8 mouse cellular contexts compared by ENCODE assay signal in genomic region chr2:37702301-37703172, GRCm38 (mm10). TPM values are rescaled to one million over a fixed set of nuclear protein-coding genes. Genes with fewer than 3 reads are reported as not detected.
DNase-seq lines count a peak whose midpoint lies in the region; ATAC-seq and TF ChIP-seq lines count a peak whose summit lies in the region.

No protein-coding gene starts in this region.

- H3K36me3 ChIP-seq in C2C12 (ENCODE audit: control insufficient read depth, insufficient read depth), result no peaks in the 10 kb centered on the region
- no peaks in the 10 kb centered on the region for H3K36me3 ChIP-seq in kidney, embryonic 14.5 days (ENCODE audit: control insufficient read depth, insufficient read depth, low read length)
- H3K36me3 ChIP-seq in lung, embryonic 16.5 days (ENCODE audit: control insufficient read depth, insufficient read depth, low read length), result no peaks in the 10 kb centered on the region

- H3K4me3 ChIP-seq in C2C12 (ENCODE audit: insufficient read depth, poor library complexity, severe bottlenecking), result peak overlapping the region; percentile 41
- H3K4me3 ChIP-seq in kidney, embryonic 14.5 days (ENCODE audit: low read length), result peak overlapping the region; percentile 91
- H3K4me3 ChIP-seq in lung, embryonic 16.5 days (ENCODE audit: low read length), result peak overlapping the region; percentile 96
- H3K4me3 ChIP-seq in olfactory bulb, adult 2 months (ENCODE audit: insufficient read depth, low read depth, low read length), result peak overlapping the region; percentile 93

- no peaks in the 10 kb centered on the region for H3K79me3 ChIP-seq in C2C12 (ENCODE audit: low read depth)

- TF ChIP-seq CTCF in C2C12 (IDR thresholded peaks at IDR 0.05; ENCODE audit: control insufficient read depth, insufficient read depth, insufficient read length), result no peak
- TF ChIP-seq CTCF in olfactory bulb, adult 2 months (IDR thresholded peaks at IDR 0.05; ENCODE audit: insufficient read depth, low read depth, low read length), result no peak

- H3ac ChIP-seq in C2C12 (ENCODE audit: control insufficient read depth, insufficient read length, low read depth), result peak overlapping the region; percentile 87

- no peaks in the 10 kb centered on the region for H3K79me2 ChIP-seq in C2C12 (ENCODE audit: control insufficient read depth, insufficient read depth)

- no peak for TF ChIP-seq POLR2A in olfactory bulb, adult 2 months (IDR thresholded peaks at IDR 0.05; ENCODE audit: insufficient read depth, low read depth, low read length)

- ATAC-seq in kidney, embryonic 14.5 days (ENCODE audit: low FRiP score, low TSS enrichment), result peak; percentile 63
- peak; percentile 61 for ATAC-seq in lung, embryonic 16.5 days (ENCODE audit: low read depth)

- under 1% methylated on average over 66 of the region's 70 CpGs for WGBS in kidney, embryonic 14.5 days
- under 1% methylated on average over 65 of the region's 70 CpGs for WGBS in lung, embryonic 16.5 days
- 5% methylated on average over 70 of the region's 70 CpGs for WGBS in olfactory bulb, adult 2 months

- H3K9me3 ChIP-seq in kidney, embryonic 14.5 days (ENCODE audit: control insufficient read depth, low read length), result no peaks in the 10 kb centered on the region
- no peaks in the 10 kb centered on the region for H3K9me3 ChIP-seq in lung, embryonic 16.5 days (ENCODE audit: control insufficient read depth, low read length)

- peaks cover 9% of the 10 kb centered on the region; the same call in 1 of the 2 replicates for H3K4me1 ChIP-seq in kidney, embryonic 14.5 days (ENCODE audit: control insufficient read depth, insufficient read depth, low read length)
- H3K4me1 ChIP-seq in lung, embryonic 16.5 days (replicated peaks; ENCODE audit: control insufficient read depth, insufficient read depth, low read length), result peaks cover 7% of the 10 kb centered on the region
- 0 out of 2 replicates have a peak, but pooled peaks cover 2% of the 10 kb centered on the region for H3K4me1 ChIP-seq in olfactory bulb, adult 2 months (ENCODE audit: control insufficient read depth, insufficient read depth, low read length)

- peaks cover 18% of the 10 kb centered on the region for H3K27me3 ChIP-seq in C2C12 (ENCODE audit: control insufficient read depth, insufficient read depth, insufficient read length)
- H3K27me3 ChIP-seq in kidney, embryonic 14.5 days (ENCODE audit: control insufficient read depth, insufficient read depth, low read length), result 0 out of 2 replicates have a peak, but pooled peaks cover 6% of the 10 kb centered on the region
- peaks cover 3% of the 10 kb centered on the region; the same call in 1 of the 2 replicates for H3K27me3 ChIP-seq in lung, embryonic 16.5 days (ENCODE audit: control insufficient read depth, insufficient read depth, low read depth, low read length)

- DNase-seq in adrenal gland, adult (ENCODE audit: inconsistent age in 2 of 2, low spot score in 1 of 2), result peak; percentile 38 to 84
- peak; percentile 72 for DNase-seq in embryo, embryonic 9.5 days (ENCODE audit: extremely low spot score)
- DNase-seq in heart, adult 11 months, result peak; percentile 94
- peak; percentile 17 for DNase-seq in urinary bladder, postnatal 25 days (ENCODE audit: low spot score)

- peak overlapping the region; percentile 89 for H3K9ac ChIP-seq in kidney, embryonic 14.5 days (ENCODE audit: low read depth, low read length)
- peak overlapping the region; percentile 95 for H3K9ac ChIP-seq in lung, embryonic 16.5 days (ENCODE audit: low read length)

- peak overlapping the region; percentile 77 for H3K27ac ChIP-seq in kidney, embryonic 14.5 days (ENCODE audit: low read depth, low read length)
- peak overlapping the region; percentile 96 for H3K27ac ChIP-seq in lung, embryonic 16.5 days (ENCODE audit: low read length)
- H3K27ac ChIP-seq in olfactory bulb, adult 2 months (ENCODE audit: insufficient read depth, low read depth, low read length), result peak overlapping the region; percentile 48

- peak overlapping the region; percentile 82 for H3K4me2 ChIP-seq in kidney, embryonic 14.5 days (replicated peaks; ENCODE audit: low read depth, low read length)
- H3K4me2 ChIP-seq in lung, embryonic 16.5 days (ENCODE audit: low read depth, low read length), result peak overlapping the region; percentile 92

TF ChIP-seq in C2C12, 6 proteins besides CTCF, POLR2A, EP300 and RAD21:
- TF ChIP-seq MYOD1 (IDR thresholded peaks at IDR 0.05; ENCODE audit: control insufficient read depth, insufficient read length, low read depth) (no peak), MYOG (IDR thresholded peaks at IDR 0.05; ENCODE audit: control insufficient read depth, extremely low read depth, insufficient read length) (no peak), USF1 (IDR thresholded peaks at IDR 0.05; ENCODE audit: low read depth) (no peak), MAX (IDR thresholded peaks at IDR 0.05) (no peak), FOSL1 (IDR thresholded peaks at IDR 0.05; ENCODE audit: insufficient read depth, low read length, poor library complexity, severe bottlenecking) (no peak)
TF ChIP-seq in C2C12: peak in this region for 0.

RNA-seq across cellular contexts. Expression of gene Strbp, which starts 1.1 kb away (rescaled TPM):
- 1.8 TPM for polyA plus RNA-seq in C2C12 (2012; fragmentation: generic; extraction: Trizol)
- polyA plus RNA-seq in kidney, embryonic 14.5 days (2014; fragmentation: Nextera tagmentation; extraction: Ambion mirVana), result 41.4 and 57.2 TPM in 2 replicates
- 31.1 and 33.4 TPM in 2 replicates for polyA plus RNA-seq in lung, embryonic 16.5 days (2015; fragmentation: Nextera tagmentation; extraction: Ambion mirVana)
- polyA plus RNA-seq in olfactory bulb, adult 2 months (2012; ENCODE audit: insufficient read depth, insufficient read length, low replicate concordance, missing spikeins), result 256 and 584 TPM in 2 replicates

Comparison
In these comparisons a context has a peak if more than half of its experiments do, and no peak if none do; other contexts are left out.
1. Peak in every context shown above with its lines: DNase-seq, ATAC-seq, H3K4me3 ChIP-seq and H3K27ac ChIP-seq.
2. H3K4me3 ChIP-seq: peak in every context shown above with its lines; median percentile 96 in lung, embryonic 16.5 days; 93 in olfactory bulb, adult 2 months; 91 in kidney, embryonic 14.5 days; 41 in C2C12.
3. DNase-seq: peak in every context shown above with its lines; median percentile 94 in heart, adult 11 months; 72 in embryo, embryonic 9.5 days; 61 in adrenal gland, adult; 17 in urinary bladder, postnatal 25 days.
4. RNA of gene Strbp, which starts 1.1 kb away (polyA plus RNA-seq): 256 to 584 TPM in olfactory bulb, adult 2 months, 41.4 to 57.2 TPM in kidney, embryonic 14.5 days and 31.1 to 33.4 TPM in lung, embryonic 16.5 days; 1.8 TPM in C2C12 (single experiment); every median in the first group is over 10 times any median in the second.